Mouse (Mus musculus) lung, adult 10 weeks (tissue): ENCODE measurements around the gene Gm47985. TPM values are rescaled to one million over a fixed set of nuclear protein-coding genes. Genes with fewer than 3 reads are reported as not detected.

Experiments used
- polyA plus RNA-seq: library from polyadenylated mRNA; stranded (reverse); fragments of 350-450 nt; fragmentation: Illumina TruSeq; extraction: RNeasy Lipid Tissue Mini Kit (QIAGEN cat#74804); gene quantifications from one replicate; pipeline ENCODE4 v1.2.3, GENCODE M21; 2014; ENCODE audit warnings: low read depth, low replicate concordance; ENCODE audit not compliant: insufficient read depth

Gene Gm47985
- polyA plus RNA-seq = not detected

DNA sequence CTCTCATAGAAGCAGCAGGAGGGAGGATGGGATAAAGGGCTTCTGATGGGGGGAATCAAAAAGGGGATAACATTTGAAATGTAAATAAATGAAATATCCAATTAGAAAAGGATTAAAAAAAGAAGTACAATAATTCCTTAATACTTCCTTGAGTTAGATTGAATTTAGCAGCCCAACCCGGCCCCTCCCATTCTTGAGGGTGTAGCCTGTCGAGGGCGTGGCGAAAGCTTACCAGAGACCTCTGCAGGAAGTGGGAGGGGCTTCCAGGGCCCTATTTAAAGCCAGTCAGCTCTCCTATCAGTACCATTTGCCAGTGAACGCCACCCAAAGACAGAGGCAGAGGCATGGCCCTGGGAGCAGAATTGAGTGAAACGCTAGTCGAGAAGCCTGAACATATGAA lies at the start of gene Gm47985:
Gene Gm47985, plus strand, starts transcription at position 272 of the 400 bp plus-strand sequence.

DNA sequence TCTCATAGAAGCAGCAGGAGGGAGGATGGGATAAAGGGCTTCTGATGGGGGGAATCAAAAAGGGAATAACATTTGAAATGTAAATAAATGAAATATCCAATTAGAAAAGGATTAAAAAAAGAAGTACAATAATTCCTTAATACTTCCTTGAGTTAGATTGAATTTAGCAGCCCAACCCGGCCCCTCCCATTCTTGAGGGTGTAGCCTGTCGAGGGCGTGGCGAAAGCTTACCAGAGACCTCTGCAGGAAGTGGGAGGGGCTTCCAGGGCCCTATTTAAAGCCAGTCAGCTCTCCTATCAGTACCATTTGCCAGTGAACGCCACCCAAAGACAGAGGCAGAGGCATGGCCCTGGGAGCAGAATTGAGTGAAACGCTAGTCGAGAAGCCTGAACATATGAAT lies 9.7 kb downstream of the Gm47985 start, which contains the start of gene Gm8947:
Gene Gm8947, plus strand, starts transcription at position 302 of the 400 bp plus-strand sequence.

DNA sequence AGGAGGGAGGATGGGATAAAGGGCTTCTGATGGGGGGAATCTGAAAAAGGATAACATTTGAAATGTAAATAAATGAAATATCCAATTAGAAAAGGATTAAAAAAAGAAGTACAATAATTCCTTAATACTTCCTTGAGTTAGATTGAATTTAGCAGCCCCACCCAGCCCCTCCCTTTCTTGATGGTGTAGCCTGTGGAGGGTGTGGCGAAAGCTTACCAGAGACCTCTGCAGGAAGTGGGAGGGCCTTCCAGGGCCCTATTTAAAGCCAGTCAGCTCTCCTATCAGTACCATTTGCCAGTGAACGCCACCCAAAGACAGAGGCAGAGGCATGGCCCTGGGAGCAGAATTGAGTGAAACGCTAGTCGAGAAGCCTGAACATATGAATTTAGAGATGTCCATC lies 15.8 kb downstream of the Gm47985 start, which contains the start of gene Gm47995:
Gene Gm47995, plus strand, starts transcription at position 329 of the 400 bp plus-strand sequence.

DNA sequence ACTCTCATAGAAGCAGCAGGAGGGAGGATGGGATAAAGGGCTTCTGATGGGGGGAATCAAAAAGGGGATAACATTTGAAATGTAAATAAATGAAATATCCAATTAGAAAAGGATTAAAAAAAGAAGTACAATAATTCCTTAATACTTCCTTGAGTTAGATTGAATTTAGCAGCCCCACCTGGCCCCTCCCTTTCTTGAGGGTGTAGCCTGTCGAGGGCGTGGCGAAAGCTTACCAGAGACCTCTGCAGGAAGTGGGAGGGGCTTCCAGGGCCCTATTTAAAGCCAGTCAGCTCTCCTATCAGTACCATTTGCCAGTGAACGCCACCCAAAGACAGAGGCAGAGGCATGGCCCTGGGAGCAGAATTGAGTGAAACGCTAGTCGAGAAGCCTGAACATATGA lies 21.5 kb downstream of the Gm47985 start, which contains the start of gene 3110040M04Rik:
Gene 3110040M04Rik, plus strand, starts transcription at position 304 of the 400 bp plus-strand sequence.

DNA sequence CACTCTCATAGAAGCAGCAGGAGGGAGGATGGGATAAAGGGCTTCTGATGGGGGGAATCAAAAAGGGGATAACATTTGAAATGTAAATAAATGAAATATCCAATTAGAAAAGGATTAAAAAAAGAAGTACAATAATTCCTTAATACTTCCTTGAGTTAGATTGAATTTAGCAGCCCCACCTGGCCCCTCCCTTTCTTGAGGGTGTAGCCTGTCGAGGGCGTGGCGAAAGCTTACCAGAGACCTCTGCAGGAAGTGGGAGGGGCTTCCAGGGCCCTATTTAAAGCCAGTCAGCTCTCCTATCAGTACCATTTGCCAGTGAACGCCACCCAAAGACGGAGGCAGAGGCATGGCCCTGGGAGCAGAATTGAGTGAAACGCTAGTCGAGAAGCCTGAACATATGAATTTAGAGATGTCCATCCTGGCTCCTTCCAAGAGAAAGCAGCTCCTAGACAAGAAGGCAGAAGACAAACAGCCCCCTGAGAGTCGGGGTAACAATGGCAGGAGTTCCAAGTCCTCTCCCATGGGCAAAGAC lies 27.6 kb downstream of the Gm47985 start, which contains the start of gene Gm47996:
Gene Gm47996, plus strand, starts transcription at position 308 of the 532 bp plus-strand sequence.

Other genes starting within 250 kb of the Gm47985 start
- 9.8 TPM for gene Hmcn1, start 189.1 kb upstream of the Gm47985 start, polyA plus RNA-seq
- not detected for gene Gm8947, start 9.8 kb downstream of the Gm47985 start, polyA plus RNA-seq
- gene Gm47995, start 15.9 kb downstream of the Gm47985 start, polyA plus RNA-seq = not detected
- not detected for gene 3110040M04Rik, start 21.6 kb downstream of the Gm47985 start, polyA plus RNA-seq
- gene Gm47996, start 27.6 kb downstream of the Gm47985 start, polyA plus RNA-seq = not detected
- gene Ivns1abp, start 161.9 kb downstream of the Gm47985 start, polyA plus RNA-seq = 61.9 TPM
- 12.7 TPM for gene Swt1, start 245.9 kb downstream of the Gm47985 start, polyA plus RNA-seq
- 16.3 TPM for gene Trmt1l, start 246.0 kb downstream of the Gm47985 start, polyA plus RNA-seq